Mouse (Mus musculus) spleen, adult 2 months (tissue): ENCODE results near the gene Trim47.

Experiments used
- CTCF ChIP-seq: fragments of 200-500 bp; IDR thresholded peaks from 2 replicates; pipeline ENCODE4 v1.5.1; 2011; ENCODE audit warnings: mild to moderate bottlenecking, inconsistent platforms; ENCODE audit not compliant: insufficient read depth, insufficient read length, insufficient replicate concordance; ENCODE audit errors: extremely low read depth
- POLR2A ChIP-seq: fragments of 200-500 bp; IDR thresholded peaks from 2 replicates; pipeline ENCODE4 v1.6.1; 2011; ENCODE audit warnings: low read depth, low read length, inconsistent platforms

DNA sequence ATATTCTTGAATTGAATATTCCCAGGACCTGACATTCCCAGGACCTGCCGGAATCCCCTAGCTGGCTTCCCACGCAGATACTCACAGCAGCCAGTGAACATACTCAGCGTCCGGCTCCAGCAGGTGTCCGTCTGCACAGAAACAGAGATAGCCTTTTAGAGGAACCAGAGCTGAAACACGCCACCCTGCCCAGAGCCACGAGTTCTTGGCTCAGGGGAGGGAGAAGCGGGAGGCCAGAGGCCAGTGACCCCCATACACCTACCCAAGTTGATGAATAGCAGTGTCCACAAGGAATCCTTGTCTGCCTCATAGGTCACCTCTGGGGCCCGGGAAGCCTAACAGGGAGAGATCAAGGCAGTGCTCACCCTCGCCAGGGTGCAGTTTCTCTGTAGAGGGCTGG lies 7.2 kb upstream of the Trim47 start:
- TF ChIP-seq CTCF (no peak), POLR2A (no peak)
